Mouse (Mus musculus) gastrocnemius, postnatal 10 days (tissue): ENCODE results near the gene Kirrel. TPM values are rescaled to one million over a fixed set of nuclear protein-coding genes. Genes with fewer than 3 reads are reported as not detected.

Experiments
- DNase-seq: peaks from one replicate; pipeline ENCODE4 v3.0.0; 2021; ENCODE audit warnings: mixed read lengths
- total RNA-seq, 2 experiments: library from RNA; stranded (reverse); gene quantifications; 2 replicates each; pipeline ENCODE4 v1.2.3; 2021

Kirrel gene
- total RNA-seq, 2 experiments from 2014 or later = 13.7 to 19.0 TPM

- no peak for DNase-seq
These were observed 96.9 kb downstream of the Kirrel start for GRCm38 (mm10) chr3:87077681-87078080.

GRCm38 (mm10) chr3:87076899-87077298 is 97.6 kb downstream of the Kirrel start:
- no peak for DNase-seq

DNA sequence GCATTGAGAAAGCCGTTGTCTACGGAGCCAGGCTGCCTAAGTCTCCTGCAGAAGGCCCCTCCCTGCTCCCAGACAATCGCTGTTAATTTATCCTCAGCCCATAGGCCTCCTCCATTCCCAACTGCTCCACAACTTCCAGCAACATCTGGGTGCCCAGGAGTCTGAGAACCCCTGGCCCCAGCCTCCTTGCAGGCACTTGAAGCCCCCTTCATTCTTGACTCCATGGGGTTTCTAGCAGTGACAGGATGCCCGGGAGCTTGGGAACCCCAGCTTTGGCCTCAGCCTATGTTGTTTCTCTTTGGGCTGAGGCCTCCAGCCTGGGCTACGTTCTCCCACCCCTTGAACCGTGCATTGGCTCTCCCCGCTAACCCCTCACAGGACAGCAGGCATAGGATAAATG is 98.4 kb downstream of the Kirrel start:
- DNase-seq = no peak

DNA sequence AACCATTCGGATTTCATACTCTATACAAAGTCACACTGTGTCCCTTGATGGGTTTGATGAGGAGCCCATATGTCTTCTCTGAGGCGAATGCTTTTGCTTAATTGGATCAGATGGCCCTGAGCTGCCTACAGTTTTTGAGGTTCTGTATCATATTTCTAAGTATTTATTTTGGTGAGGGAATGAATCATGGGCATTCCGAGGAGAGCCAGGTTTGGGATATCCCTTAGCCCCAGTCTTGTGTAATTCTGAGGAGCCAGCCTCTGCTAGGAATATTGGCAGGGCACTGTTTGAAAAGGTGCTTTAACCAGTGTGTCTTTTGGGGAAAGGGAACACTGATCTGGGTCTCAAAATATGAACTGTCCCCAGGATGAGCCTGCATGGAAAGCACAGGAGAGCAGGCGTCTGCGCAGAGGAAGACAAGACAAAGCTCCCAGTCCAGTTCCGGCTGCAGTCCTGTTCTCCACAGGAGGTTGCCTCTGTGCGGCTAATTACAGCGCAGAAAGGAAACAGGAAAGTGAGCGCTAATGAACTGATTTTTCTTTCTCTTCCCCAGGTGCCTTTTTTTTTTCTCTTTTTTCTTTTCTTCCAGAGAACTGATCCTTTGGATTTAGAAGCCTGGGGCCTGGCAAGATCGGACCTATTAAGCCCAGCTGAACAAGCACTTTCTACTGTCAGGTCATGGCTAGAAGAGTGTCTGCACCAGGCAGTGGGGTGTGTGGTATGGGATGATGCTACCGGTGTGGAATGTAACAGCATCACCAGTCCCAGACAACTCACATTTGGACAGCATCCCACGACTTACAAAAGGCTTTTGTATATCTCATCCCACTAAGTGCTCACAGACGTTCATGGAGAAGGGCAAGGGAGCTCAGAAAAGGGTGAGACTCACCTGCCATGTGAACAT is 101.7 kb downstream of the Kirrel start:
- no peak for DNase-seq

- DNase-seq = no peak
These were observed 102.4 kb downstream of the Kirrel start for GRCm38 (mm10) chr3:87072191-87072590.

- DNase-seq = no peak
These were observed 107.1 kb downstream of the Kirrel start for GRCm38 (mm10) chr3:87067396-87067975.

DNA sequence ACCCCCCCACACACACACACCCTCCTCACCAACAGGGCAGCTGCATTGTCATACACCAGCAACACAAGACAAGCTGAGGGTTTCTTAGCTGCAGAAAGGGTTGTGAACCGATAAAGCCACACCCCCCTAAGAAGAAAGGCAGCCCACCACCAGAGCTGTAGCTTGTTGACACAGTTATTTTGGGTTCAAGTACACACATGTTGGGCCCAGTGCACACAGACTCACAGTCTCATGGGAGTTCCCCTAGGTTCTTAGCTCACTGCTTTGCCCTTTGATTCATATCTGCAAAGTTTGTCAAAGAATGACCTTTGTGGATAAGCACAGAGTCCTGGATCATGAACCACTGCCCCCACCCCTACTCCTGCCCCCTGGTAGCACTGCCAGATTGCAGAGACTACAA is 120.6 kb downstream of the Kirrel start:
- DNase-seq = no peak

DNA sequence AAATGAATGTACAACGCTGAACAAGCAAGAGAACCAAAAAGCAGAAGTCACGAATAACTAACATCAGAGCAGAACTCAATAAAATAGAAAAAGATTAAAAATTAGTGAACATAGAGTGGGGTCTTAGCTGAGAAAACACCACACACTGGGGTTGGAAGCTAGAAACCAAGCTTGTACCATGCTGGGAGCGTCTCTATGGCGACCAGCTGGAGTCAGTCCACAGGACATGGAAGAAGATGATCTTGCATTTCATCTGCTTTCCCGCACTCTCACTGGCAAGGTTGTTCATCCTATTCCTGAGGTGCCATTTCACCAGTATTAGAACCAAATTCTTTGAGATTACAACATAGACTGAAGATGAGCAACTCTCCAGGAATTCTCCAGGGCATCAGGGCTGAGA is 126.7 kb downstream of the Kirrel start:
- DNase-seq = no peak

DNA sequence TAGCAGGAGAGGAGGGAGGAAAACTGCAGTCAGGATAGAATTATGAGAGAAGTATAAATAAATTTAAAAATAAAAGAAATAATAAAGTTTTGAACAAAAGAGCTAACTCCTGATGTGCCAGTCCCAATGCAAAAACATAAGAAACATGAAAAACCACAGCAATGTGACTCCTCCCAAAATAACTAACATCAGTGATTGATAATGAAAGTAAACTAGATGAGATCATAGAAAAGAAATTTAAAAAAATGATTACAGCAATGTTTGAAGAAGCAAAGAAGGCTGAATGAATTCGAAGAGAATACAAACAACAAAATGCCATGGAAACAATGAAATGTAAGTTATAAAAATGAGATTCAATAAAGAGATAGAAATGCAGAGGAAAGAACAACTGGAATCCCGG is 132.8 kb downstream of the Kirrel start:
- no peak for DNase-seq

DNA sequence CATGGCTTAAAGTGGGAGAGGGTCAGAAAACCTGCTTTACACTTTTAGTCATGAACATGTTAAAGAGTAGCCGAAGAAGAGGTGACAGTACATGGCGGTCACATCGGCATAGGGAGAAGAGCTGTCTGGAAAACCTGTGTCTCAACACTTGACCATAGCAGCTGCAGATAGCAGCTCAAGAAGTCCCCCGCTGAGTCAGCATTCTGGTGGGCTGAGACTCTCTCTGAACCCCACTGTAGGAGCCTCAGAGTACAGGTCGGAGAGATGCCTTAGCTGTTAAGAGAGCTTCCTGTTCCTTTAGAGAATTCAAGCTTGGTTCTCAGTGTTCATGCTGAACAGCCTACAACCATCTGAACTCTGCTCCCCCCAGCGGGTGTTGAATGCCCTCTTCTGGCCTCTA is 136.0 kb downstream of the Kirrel start:
- DNase-seq = no peak

GRCm38 (mm10) chr3:87034061-87034460 is 140.5 kb downstream of the Kirrel start:
- DNase-seq = no peak

- DNase-seq = peak; percentile 74
These were observed 141.2 kb downstream of the Kirrel start for GRCm38 (mm10) chr3:87033357-87033756.

DNA sequence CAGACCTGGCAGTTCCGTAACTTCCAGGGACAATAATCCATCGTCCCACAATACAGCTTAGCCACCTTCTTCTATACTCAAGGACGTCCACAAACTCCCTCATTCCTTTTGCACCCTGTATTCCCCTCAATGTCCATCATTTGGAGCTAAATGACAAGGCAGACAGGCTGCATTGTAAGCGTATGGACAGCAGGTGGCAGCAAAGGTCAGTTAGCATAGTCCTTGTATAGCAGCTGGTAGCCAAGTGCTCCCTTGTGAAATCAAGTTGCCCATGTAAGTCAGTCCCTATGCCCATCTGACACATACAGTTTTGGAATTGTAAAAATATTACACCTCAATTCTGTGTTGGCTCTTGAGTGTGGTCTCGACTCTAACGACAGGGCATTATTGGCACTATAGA is 143.7 kb downstream of the Kirrel start:
- peak; percentile 62 for DNase-seq

Other genes with a start within 250 kb of the Kirrel start
- gene Cd1d1, start 175.3 kb downstream of the Kirrel start, total RNA-seq = 10 to 100 TPM in 1 of 2 experiments, 1 to 10 TPM in 1; 6.9 to 12.3 TPM
- gene Fcrls, start 89.0 kb upstream of the Kirrel start, total RNA-seq = 1 to 10 TPM; 5.4 to 6.3 TPM
- not detected for gene Cd5l, start 183.1 kb upstream of the Kirrel start, total RNA-seq
- gene Fcrl1, start 201.6 kb upstream of the Kirrel start, total RNA-seq = not detected